Mouse (Mus musculus) embryonic facial prominence, embryonic 11.5 days (tissue): ENCODE results near the gene Itgb1bp1. TPM values are rescaled to one million over a fixed set of nuclear protein-coding genes. Genes with fewer than 3 reads are reported as not detected.

Experiments used
- ATAC-seq: fragments of 200-750 bp; cut with Nextera tagmentation; replicated peaks from 2 replicates; pipeline ENCODE4 v1.8.0; 2017; ENCODE audit warnings: low read depth; ENCODE audit not compliant: insufficient number of reproducible peaks, low FRiP score, low TSS enrichment
- DNase-seq: peaks from one replicate; pipeline ENCODE4 v3.0.0-alpha.2; 2015; ENCODE audit warnings: low spot score
- H3K27ac ChIP-seq: fragments of 300-500 bp; sonication (generic); replicated peaks from 2 replicates; pipeline ENCODE4 v1.5.1; 2014; ENCODE audit warnings: mild to moderate bottlenecking, low read depth, low read length, control low read depth
- H3K27me3 ChIP-seq: fragments of 300-500 bp; sonication (generic); 2 replicates; pipeline ENCODE4 v1.6.1; 2014; ENCODE audit warnings: mild to moderate bottlenecking, low read length, moderate library complexity, mixed read lengths; ENCODE audit not compliant: control insufficient read depth, insufficient read depth
- H3K36me3 ChIP-seq: fragments of 300-500 bp; sonication (generic); replicated peaks from 2 replicates; pipeline ENCODE4 v1.6.1; 2014; ENCODE audit warnings: low read depth, mild to moderate bottlenecking, low read length, moderate library complexity, mixed read lengths; ENCODE audit not compliant: control insufficient read depth, insufficient read depth
- H3K4me1 ChIP-seq: fragments of 300-500 bp; sonication (generic); 2 replicates; pipeline ENCODE4 v1.6.1; 2014; ENCODE audit warnings: low read length, mixed read lengths; ENCODE audit not compliant: control insufficient read depth, insufficient read depth
- H3K4me2 ChIP-seq: fragments of 300-500 bp; sonication (generic); 2 replicates; pipeline ENCODE4 v1.6.1; 2014; ENCODE audit warnings: low read depth, mild to moderate bottlenecking, control low read depth, low read length, moderate library complexity
- H3K4me3 ChIP-seq: fragments of 300-500 bp; sonication (generic); 2 replicates; pipeline ENCODE4 v1.5.1; 2014; ENCODE audit warnings: low read depth, low read length, control low read depth
- H3K9ac ChIP-seq: fragments of 300-500 bp; sonication (generic); replicated peaks from 2 replicates; pipeline ENCODE4 v1.6.1; 2014; ENCODE audit warnings: mild to moderate bottlenecking, control low read depth, low read length
- H3K9me3 ChIP-seq: fragments of 300-500 bp; sonication (generic); replicated peaks from 2 replicates; pipeline ENCODE4 v1.6.1; 2016; ENCODE audit warnings: mild to moderate bottlenecking, low read length, inconsistent platforms, mixed read lengths; ENCODE audit not compliant: control insufficient read depth
- WGBS: fragments of 180-500 bp; shearing (Covaris S2); extraction: QIAGEN DNeasy Blood & Tissue Kit; methylation state at CpG from one replicate; pipeline ENCODE4 v1.1.7; 2014; 5-methylcytosine and 5-hydroxymethylcytosine counted together
- polyA plus RNA-seq: library from polyadenylated mRNA; unstranded; fragments of >200 nt; fragmentation: Nextera tagmentation; extraction: Ambion mirVana; gene quantifications from 2 replicates; pipeline ENCODE4 v1.2.1, GENCODE M21; 2014

The Itgb1bp1 gene
- 49.5 and 50.5 TPM in 2 replicates for polyA plus RNA-seq

DNA sequence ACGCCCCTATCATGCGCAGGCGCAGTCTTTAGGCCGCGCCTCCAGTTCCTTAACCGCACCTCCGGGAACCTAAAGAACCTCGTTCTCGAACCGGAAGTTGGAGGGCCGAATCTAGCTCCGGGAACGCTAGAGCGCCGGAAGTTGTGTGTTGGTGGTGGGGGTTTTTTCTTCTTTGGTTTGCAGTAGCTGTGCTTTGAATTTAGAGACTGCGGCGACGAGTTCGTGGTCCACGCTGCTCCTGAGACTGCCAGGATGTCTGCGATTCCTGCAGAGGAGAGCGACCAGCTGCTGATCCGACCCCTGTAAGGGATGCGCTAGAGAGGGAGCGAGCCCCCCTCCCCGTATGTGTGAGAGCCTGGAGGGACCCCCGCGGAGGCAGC is at the start of gene Itgb1bp1:
Gene Itgb1bp1 (minus strand): TSS at position 42 of the 380 bp plus-strand sequence.
- ATAC-seq: no peak
- no peaks in the 10 kb centered on the region for H3K36me3 ChIP-seq
- WGBS: under 1% methylated on average over 26 of the region's 28 CpGs

DNA sequence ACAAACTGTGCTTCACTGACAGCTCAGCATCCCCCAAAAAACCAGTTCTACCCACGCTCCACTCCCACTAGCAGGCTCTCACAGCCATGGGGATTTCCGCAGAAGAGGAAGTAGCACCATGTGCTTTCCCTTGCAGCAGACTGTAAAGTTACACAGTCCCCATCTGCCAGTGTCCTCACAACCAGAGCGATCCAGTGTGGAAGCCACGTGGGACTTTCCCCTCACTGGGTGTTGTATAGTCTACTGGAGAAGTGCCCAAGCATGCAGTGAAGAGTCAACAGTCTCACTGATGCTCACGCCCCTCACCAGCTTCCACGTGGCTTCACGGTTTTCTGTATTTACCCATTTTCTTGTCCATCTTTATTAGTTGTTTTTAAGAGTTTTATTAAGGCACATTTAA is 49.8 kb upstream of the Itgb1bp1 start:
- Histone ChIP-seq H3K27ac (no peak overlapping the region), H3K4me2 (no peak overlapping the region), H3K27me3 (no peaks in the 10 kb centered on the region), H3K9ac (no peak overlapping the region), H3K9me3 (no peaks in the 10 kb centered on the region), H3K4me1 (no peaks in the 10 kb centered on the region), H3K36me3 (peaks cover 4% of the 10 kb centered on the region), H3K4me3 (no peak overlapping the region)
- 91% methylated on average over 7 of the region's 7 CpGs for WGBS
- DNase-seq: no peak
- ATAC-seq: no peak

More for the DNA sequence above, at the start of gene Itgb1bp1:
- H3K27me3 ChIP-seq: no peaks in the 10 kb centered on the region
- no peaks in the 10 kb centered on the region for H3K9me3 ChIP-seq
- peak; percentile 99 for DNase-seq
- H3K27ac ChIP-seq: peak within 1 kb of the TSS; percentile 57
- H3K4me3 ChIP-seq: peak within 1 kb of the TSS; percentile 61
- no peaks in the 10 kb centered on the region for H3K4me1 ChIP-seq
- peak within 1 kb of the TSS; percentile 81 for H3K9ac ChIP-seq
- peak within 1 kb of the TSS; percentile 47 for H3K4me2 ChIP-seq

DNA sequence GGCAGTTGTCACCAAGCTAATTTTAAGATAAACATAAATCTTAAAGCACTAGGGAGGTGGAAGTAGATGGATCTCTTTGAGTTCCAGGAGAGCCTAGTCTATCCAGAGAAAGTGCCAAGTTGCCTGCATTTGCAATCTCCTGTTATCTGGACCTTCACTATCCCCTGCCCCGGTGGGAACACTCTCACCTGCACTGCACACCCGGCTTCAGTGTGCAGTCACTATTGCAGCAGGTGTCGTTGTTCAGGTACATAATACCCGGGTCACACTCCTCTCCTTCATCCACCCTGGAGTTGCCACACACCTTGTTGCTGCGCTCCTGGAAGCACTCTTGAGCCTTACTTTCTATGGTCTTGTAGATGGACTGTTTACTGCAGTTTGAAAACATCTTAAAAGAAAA is 47.7 kb upstream of the Itgb1bp1 start:
- Histone ChIP-seq H3K4me1 (no peaks in the 10 kb centered on the region), H3K36me3 (peaks cover 4% of the 10 kb centered on the region), H3K27ac (no peak overlapping the region), H3K4me2 (no peak overlapping the region), H3K27me3 (no peaks in the 10 kb centered on the region), H3K4me3 (no peak overlapping the region), H3K9ac (no peak overlapping the region), H3K9me3 (no peaks in the 10 kb centered on the region)
- 94% methylated on average over 5 of the region's 5 CpGs for WGBS
- DNase-seq (no peak), ATAC-seq (no peak)

DNA sequence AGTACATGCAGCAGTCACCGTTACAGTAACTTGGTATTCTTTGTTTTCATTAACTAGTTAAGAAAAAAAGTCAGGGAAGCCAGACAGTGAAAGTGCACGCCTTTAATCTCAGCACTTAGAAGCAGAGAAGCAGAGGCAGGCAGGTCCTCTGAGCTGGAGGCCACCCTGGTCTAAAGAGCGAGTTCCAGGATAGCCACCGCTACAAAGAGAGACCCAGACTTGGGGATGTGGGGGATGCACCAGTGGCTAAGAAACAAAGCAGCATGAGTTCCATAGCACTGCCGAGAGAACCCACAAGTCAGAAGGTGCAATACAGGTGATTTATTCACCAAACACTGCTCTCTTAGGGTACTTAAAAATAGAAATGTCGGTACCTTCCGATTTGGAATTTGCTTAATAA is 46.9 kb upstream of the Itgb1bp1 start:
- Histone ChIP-seq H3K27ac (no peak overlapping the region), H3K4me2 (no peak overlapping the region), H3K36me3 (peaks cover 4% of the 10 kb centered on the region), H3K4me3 (no peak overlapping the region), H3K27me3 (no peaks in the 10 kb centered on the region), H3K9me3 (no peaks in the 10 kb centered on the region), H3K4me1 (no peaks in the 10 kb centered on the region), H3K9ac (no peak overlapping the region)
- DNase-seq (no peak), ATAC-seq (no peak)
- 91% methylated on average over 7 of the region's 7 CpGs for WGBS

DNA sequence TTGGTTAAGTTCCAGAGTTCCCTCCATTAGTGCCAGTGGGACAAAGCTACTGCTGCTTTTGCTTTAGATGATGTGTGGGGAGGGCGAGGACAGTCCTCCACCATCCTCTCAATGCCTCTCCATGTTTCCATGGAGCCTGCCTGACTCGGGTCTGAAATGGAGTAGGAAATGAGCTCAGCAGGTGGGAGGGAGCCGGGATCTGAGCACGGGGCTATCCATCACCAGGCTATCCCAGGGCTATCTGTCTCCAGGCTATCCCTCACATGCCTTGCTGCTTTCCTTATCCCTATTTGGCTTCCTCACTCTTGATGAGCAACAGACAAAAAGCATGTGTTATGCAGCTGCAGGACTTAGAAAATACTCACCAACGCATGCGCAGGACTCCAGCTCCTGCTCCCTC is 45.6 kb upstream of the Itgb1bp1 start:
- Histone ChIP-seq H3K4me1 (no peaks in the 10 kb centered on the region), H3K9me3 (no peaks in the 10 kb centered on the region), H3K27ac (no peak overlapping the region), H3K36me3 (peaks cover 7% of the 10 kb centered on the region), H3K27me3 (no peaks in the 10 kb centered on the region), H3K9ac (no peak overlapping the region), H3K4me2 (no peak overlapping the region), H3K4me3 (no peak overlapping the region)
- 83% methylated on average over 6 of the region's 6 CpGs for WGBS
- ATAC-seq: no peak
- no peak for DNase-seq

DNA sequence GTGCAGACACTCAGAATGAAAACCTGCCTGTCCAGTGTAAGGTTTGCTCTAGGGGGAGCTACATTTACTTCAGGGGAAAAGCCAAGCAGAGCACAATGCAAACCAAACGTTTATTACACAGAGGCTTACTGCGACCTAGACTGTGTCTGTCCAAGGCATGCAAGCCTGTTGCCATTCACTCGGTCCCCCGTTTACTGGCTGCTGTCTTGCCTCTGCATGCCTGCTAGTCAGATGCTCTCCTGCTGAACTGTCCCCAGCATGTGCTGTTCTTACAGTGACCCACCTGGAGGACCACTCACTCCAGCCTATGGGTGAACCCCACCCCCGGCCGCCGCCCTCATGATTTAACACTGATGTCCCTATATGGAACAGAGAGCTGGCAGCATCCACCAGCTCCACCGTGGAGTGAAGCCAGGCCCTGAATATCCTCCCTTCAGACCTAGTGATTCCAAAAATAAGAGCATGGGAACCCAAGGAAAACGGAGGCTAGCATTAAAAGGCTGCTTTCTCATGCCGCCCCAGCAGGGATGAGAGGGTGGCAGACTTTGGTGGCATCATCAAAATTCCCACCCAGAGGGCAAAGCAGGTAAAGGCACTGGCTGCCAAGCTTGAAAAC is 45.0 kb upstream of the Itgb1bp1 start:
- no peaks in the 10 kb centered on the region for H3K4me1 ChIP-seq
- H3K9ac ChIP-seq: no peak overlapping the region
- ATAC-seq: no peak
- WGBS: 88% methylated on average over 10 of the region's 10 CpGs
- DNase-seq: no peak
- H3K9me3 ChIP-seq: no peaks in the 10 kb centered on the region
- no peak overlapping the region for H3K4me2 ChIP-seq
- H3K4me3 ChIP-seq: no peak overlapping the region
- peaks cover 7% of the 10 kb centered on the region for H3K36me3 ChIP-seq
- no peaks in the 10 kb centered on the region for H3K27me3 ChIP-seq
- no peak overlapping the region for H3K27ac ChIP-seq

DNA sequence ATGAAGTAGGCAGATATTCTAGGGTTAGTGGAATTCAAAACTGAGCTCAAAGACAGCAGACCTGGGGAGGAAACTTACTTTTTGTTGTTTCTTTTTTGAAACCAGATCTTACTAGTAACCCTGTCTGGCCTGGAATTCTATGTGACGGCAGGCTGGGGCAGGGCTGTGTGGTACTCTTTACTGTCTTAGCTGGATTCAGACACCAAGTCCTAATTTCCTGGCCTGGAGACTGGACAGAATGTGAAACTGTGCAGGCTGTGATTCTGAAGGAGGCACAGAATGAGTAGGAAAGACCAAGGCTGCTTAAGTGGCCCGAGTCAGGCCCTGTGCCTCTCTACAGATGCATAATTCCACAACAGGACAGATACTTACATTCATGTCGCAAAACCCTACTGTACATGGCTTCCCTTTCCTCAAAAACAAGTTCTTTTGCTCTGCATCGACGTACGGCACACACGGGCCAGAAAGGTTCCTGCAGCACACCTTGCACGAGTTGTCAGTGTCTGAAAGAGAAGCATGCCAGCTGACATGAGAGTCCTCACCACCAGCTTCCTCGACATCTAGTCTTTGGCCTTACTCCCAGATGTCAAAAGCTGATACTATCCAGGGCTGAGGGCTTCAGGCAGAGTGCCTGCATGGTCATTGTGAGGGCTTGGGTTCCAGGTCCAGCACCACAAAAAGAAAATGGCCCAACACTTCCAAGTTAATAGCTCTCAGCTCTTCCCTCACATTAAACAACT is 43.7 kb upstream of the Itgb1bp1 start:
- H3K27me3 ChIP-seq: no peaks in the 10 kb centered on the region
- H3K4me2 ChIP-seq: no peak overlapping the region
- no peak overlapping the region for H3K9ac ChIP-seq
- ATAC-seq: no peak
- peaks cover 8% of the 10 kb centered on the region for H3K36me3 ChIP-seq
- H3K27ac ChIP-seq: no peak overlapping the region
- H3K4me3 ChIP-seq: no peak overlapping the region
- no peaks in the 10 kb centered on the region for H3K9me3 ChIP-seq
- H3K4me1 ChIP-seq: no peaks in the 10 kb centered on the region
- 85% methylated on average over 9 of the region's 9 CpGs for WGBS
- no peak for DNase-seq

DNA sequence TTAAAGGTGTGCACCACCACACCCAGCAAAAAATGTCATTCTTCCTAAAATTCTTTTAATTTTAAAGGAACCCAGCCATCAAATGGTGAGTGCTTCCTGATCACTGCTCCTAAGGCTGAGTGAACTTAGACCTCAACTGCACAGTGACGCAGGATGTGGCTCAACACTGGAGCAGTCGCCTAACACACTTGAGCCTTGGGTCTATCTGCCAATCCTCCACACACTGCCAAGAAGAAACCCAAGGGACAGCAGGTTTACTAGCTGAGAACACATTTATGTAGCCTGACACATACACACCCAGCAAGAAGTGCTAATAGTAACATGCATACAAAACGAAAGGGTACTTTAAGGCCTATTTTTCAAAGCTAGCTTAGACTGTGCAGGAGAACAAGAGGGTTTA is 40.2 kb upstream of the Itgb1bp1 start:
- ATAC-seq: no peak
- no peak overlapping the region for H3K4me3 ChIP-seq
- no peak overlapping the region for H3K27ac ChIP-seq
- no peaks in the 10 kb centered on the region for H3K9me3 ChIP-seq
- H3K27me3 ChIP-seq: no peaks in the 10 kb centered on the region
- WGBS: 96% methylated on average over 3 of the region's 3 CpGs
- no peak for DNase-seq
- peaks cover 6% of the 10 kb centered on the region for H3K36me3 ChIP-seq
- no peak overlapping the region for H3K9ac ChIP-seq
- no peak overlapping the region for H3K4me2 ChIP-seq
- no peaks in the 10 kb centered on the region for H3K4me1 ChIP-seq
